Mouse (Mus musculus) myocyte (in vitro differentiated cells): ENCODE measurements around the gene Synj2. TPM values are rescaled to one million over a fixed set of nuclear protein-coding genes. Genes with fewer than 3 reads are reported as not detected.

ENCODE experiments used
- H3K27me3 ChIP-seq: one replicate; pipeline ENCODE4 v1.6.1; 2011; ENCODE audit not compliant: control insufficient read depth, insufficient read depth, insufficient read length
- H3K36me3 ChIP-seq: one replicate; pipeline ENCODE4 v1.6.1; 2011; ENCODE audit not compliant: control insufficient read depth, insufficient read depth
- H3K4me2 ChIP-seq: one replicate; pipeline ENCODE4 v1.6.1; 2011; ENCODE audit warnings: low read depth, control low read depth
- H3K4me3 ChIP-seq: one replicate; pipeline ENCODE4 v1.5.1; 2011; ENCODE audit warnings: mild to moderate bottlenecking, control low read depth, moderate library complexity
- H3K79me2 ChIP-seq: one replicate; pipeline ENCODE4 v1.6.1; 2011; ENCODE audit not compliant: control insufficient read depth, insufficient read depth
- H3ac ChIP-seq: one replicate; pipeline ENCODE4 v1.6.1; 2011; ENCODE audit not compliant: control insufficient read depth, insufficient read length
- CEBPB ChIP-seq: IDR thresholded peaks from 2 replicates; pipeline ENCODE4 v1.6.1; 2011; ENCODE audit warnings: mild to moderate bottlenecking, moderate library complexity; ENCODE audit not compliant: poor library complexity, insufficient read depth, severe bottlenecking
- E2F4 ChIP-seq: IDR thresholded peaks from one replicate; pipeline ENCODE4 v1.6.1; 2011; ENCODE audit warnings: mild to moderate bottlenecking, control low read depth, moderate library complexity; ENCODE audit not compliant: insufficient read depth
- MAX ChIP-seq: IDR thresholded peaks from one replicate; pipeline ENCODE4 v1.6.1; 2011; ENCODE audit warnings: low read depth, mild to moderate bottlenecking, control low read depth
- MYOD1 ChIP-seq, 3 experiments: IDR thresholded peaks; one replicate each; pipeline ENCODE4 v1.6.1; 2011; ENCODE audit warnings: control low read depth in 2 of 3, low read depth in 2 of 3, mild to moderate bottlenecking in 2 of 3, moderate library complexity in 1 of 3; ENCODE audit not compliant: insufficient read length in 2 of 3, control insufficient read depth in 1 of 3
- MYOG ChIP-seq, 3 experiments: IDR thresholded peaks; one replicate each; pipeline ENCODE4 v1.6.1; 2011; ENCODE audit warnings: control low read depth in 2 of 3, low read depth in 2 of 3, mild to moderate bottlenecking in 2 of 3; ENCODE audit not compliant: insufficient read length in 2 of 3, control insufficient read depth in 1 of 3, insufficient read depth in 1 of 3
- POLR2A ChIP-seq: IDR thresholded peaks from one replicate; pipeline ENCODE4 v1.6.1; 2011; ENCODE audit warnings: low read depth, mild to moderate bottlenecking, control low read depth, moderate library complexity; ENCODE audit not compliant: insufficient read length
- POLR2AphosphoS2 ChIP-seq: IDR thresholded peaks from one replicate; pipeline ENCODE4 v1.6.1; 2011; ENCODE audit warnings: low read depth, control low read depth; ENCODE audit not compliant: insufficient read length
- REST ChIP-seq: IDR thresholded peaks from one replicate; pipeline ENCODE4 v1.6.1; 2011; ENCODE audit warnings: mild to moderate bottlenecking, control low read depth, moderate library complexity; ENCODE audit not compliant: insufficient read depth, insufficient read length
- SRF ChIP-seq: IDR thresholded peaks from one replicate; pipeline ENCODE4 v1.6.1; 2011; ENCODE audit warnings: low read depth; ENCODE audit not compliant: control insufficient read depth, insufficient read length
- TCF12 ChIP-seq: IDR thresholded peaks from one replicate; pipeline ENCODE4 v1.6.1; 2011; ENCODE audit warnings: mild to moderate bottlenecking, control low read depth; ENCODE audit not compliant: poor library complexity, insufficient read depth, severe bottlenecking
- TCF3 ChIP-seq: IDR thresholded peaks from one replicate; pipeline ENCODE4 v1.6.1; 2011; ENCODE audit warnings: low read depth, control low read depth; ENCODE audit not compliant: insufficient read length
- USF1 ChIP-seq: IDR thresholded peaks from one replicate; pipeline ENCODE4 v1.6.1; 2011; ENCODE audit warnings: low read depth, mild to moderate bottlenecking, control low read depth, moderate library complexity
- polyA plus RNA-seq: library from polyadenylated mRNA; unstranded; fragments of >200 nt; fragmentation: generic; extraction: Trizol; gene quantifications from one replicate; pipeline ENCODE4 v1.2.1, GENCODE M21; 2012; ENCODE audit warnings: missing spikeins

Synj2 gene
- polyA plus RNA-seq, 1 experiment: 32.1 TPM

DNA sequence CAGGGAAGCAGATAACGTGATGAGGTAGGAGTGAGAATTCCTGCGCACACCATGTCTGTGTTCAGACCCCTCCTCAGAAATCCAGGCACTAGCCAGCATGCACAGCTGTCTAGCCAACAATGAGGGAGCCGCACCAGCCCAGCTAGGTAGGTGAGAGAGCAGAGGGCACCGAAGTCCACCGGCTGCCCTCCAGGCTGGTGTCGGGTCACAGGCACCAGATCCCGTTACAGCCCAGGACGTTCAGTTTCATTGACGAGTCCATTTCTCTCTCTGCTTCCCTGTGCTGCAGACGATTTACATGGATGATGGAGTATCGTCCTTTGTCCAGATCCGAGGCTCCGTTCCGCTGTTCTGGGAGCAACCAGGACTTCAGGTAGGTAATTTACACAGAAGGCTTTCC lies 55.5 kb downstream of the Synj2 start:
- H3K4me2 ChIP-seq: peak overlapping the region; percentile 40

DNA sequence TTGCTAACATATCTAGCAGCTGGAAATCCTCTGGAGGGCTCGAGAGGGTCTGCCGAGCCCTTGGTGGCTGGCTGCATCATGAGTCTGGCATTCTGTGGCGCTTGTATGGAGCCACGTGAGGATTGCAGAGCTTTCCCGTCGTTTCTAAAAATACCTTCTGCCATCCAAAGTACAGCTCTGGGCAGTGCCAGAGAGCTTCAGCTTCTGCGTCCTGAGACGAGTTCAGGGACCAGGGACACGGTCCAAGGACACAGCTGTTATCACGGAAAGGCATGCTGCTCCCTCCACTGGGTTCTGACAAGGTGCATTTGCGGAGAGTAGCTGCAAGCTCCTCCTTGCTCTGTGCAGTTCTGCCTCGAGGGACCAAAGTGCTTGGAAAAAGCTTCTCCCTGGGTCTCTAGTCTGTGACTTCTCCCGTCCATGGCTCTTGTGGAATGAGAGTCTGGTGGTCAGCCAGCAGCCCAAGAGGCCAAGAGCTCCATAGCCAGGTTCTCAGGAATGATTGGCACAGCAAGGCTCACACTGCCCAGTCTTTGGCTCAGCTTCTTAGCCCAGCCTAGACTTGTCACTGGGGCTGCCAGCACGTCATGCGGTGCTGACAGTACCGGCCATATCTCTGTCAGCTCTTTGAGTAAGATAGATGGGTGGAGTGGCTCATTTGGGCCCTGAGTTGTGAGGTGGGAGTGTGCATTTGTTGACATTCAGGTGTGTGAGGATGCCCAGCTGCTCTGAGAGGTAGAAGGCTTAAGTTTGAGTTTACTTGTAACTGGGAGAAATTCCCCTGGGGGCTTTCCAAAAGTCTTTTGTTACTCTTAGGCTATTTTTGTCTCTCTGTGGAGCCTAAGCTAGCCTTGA lies 56.5 kb downstream of the Synj2 start:
- H3K4me2 ChIP-seq: peak overlapping the region; percentile 40

More for the DNA sequence above, 55.5 kb downstream of the Synj2 start:
- Histone ChIP-seq H3K36me3 (peaks cover 6% of the 10 kb centered on the region), H3K4me3 (no peak overlapping the region), H3ac (no peak overlapping the region), H3K27me3 (no peaks in the 10 kb centered on the region), H3K79me2 (peaks cover 33% of the 10 kb centered on the region)
- TF ChIP-seq CEBPB (no peak), MYOG (IDR thresholded peaks at IDR 0.05; ENCODE audit: control insufficient read depth in 1 of 3, insufficient read depth in 1 of 3, insufficient read length in 2 of 3, low read depth in 2 of 3) (no peak), SRF (no peak), MAX (no peak), TCF3 (no peak), USF1 (no peak), REST (no peak), POLR2A (no peak), TCF12 (no peak), POLR2AphosphoS2 (no peak)

DNA sequence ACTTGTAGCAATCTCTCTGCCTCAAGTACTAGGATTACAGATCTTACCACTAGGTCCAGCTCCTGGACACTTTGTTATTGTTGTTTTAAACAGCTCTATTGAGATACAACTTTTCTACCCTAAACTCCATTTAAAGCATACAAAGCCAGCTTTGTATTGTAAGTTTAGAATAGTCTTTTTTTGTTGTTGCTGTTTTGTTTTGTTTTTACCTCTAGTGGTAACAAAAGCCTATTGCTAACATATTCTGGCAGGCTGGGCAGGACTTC lies 57.1 kb downstream of the Synj2 start:
- H3K4me2 ChIP-seq: peak overlapping the region; percentile 40
- H3K79me2 ChIP-seq: peaks cover 26% of the 10 kb centered on the region
- peaks cover 17% of the 10 kb centered on the region for H3K36me3 ChIP-seq
- TF ChIP-seq REST: no peak
- H3ac ChIP-seq: no peak overlapping the region
- H3K27me3 ChIP-seq: no peaks in the 10 kb centered on the region
- no peak overlapping the region for H3K4me3 ChIP-seq

More for the DNA sequence above, 56.5 kb downstream of the Synj2 start:
- Histone ChIP-seq H3K4me3 (no peak overlapping the region), H3ac (no peak overlapping the region), H3K36me3 (peaks cover 11% of the 10 kb centered on the region), H3K79me2 (peaks cover 25% of the 10 kb centered on the region), H3K27me3 (no peaks in the 10 kb centered on the region)
- TF ChIP-seq REST: no peak
- TF ChIP-seq MYOD1 (IDR thresholded peaks at IDR 0.05; ENCODE audit: control insufficient read depth in 1 of 3, insufficient read length in 2 of 3, low read depth in 2 of 3): peak; percentile 41 to 93 (median 73)
- TF ChIP-seq SRF: no peak
- no peak for TF ChIP-seq CEBPB
- no peak for TF ChIP-seq POLR2A
- peak; percentile 60 to 95 (median 76) for TF ChIP-seq MYOG (IDR thresholded peaks at IDR 0.05; ENCODE audit: control insufficient read depth in 1 of 3, insufficient read depth in 1 of 3, insufficient read length in 2 of 3, low read depth in 2 of 3)
- TF ChIP-seq USF1: peak; percentile 50
- no peak for TF ChIP-seq TCF12
- TF ChIP-seq POLR2AphosphoS2: no peak

DNA sequence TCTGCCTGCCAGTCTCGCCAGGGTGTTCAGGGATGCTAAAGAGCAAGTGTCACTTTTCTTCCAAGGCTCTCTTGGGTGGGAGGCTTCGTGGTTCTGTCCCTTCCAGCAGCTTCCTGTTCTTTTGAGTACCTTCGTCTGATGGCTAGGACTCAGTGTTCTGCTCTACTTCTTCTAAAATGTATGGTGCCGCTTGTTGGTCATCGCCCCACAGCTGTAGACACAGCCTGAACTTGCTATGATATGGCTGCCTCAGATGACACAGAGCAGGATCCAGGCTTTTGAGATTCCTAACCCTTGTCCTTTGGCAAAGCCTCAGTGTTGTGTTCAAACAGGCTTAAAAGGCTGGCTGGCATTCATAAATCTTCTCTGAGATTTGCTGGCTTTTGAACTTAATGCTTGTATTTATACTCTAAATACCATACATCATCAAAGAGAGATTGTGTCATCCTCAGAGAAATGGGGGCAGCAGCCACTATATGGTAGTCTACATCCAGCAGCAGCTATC lies 58.0 kb downstream of the Synj2 start:
- Histone ChIP-seq H3K79me2 (peaks cover 31% of the 10 kb centered on the region), H3ac (no peak overlapping the region)
- no peak for TF ChIP-seq POLR2A
- TF ChIP-seq E2F4: no peak
- TF ChIP-seq MAX: no peak
- no peak for TF ChIP-seq TCF3
- TF ChIP-seq MYOG (IDR thresholded peaks at IDR 0.05; ENCODE audit: control insufficient read depth in 1 of 3, insufficient read depth in 1 of 3, insufficient read length in 2 of 3, low read depth in 2 of 3): no peak
- no peak for TF ChIP-seq CEBPB
- TF ChIP-seq MYOD1 (IDR thresholded peaks at IDR 0.05; ENCODE audit: control insufficient read depth in 1 of 3, insufficient read length in 2 of 3, low read depth in 2 of 3): no peak
- TF ChIP-seq REST: no peak
- TF ChIP-seq USF1: no peak
- TF ChIP-seq SRF: no peak

DNA sequence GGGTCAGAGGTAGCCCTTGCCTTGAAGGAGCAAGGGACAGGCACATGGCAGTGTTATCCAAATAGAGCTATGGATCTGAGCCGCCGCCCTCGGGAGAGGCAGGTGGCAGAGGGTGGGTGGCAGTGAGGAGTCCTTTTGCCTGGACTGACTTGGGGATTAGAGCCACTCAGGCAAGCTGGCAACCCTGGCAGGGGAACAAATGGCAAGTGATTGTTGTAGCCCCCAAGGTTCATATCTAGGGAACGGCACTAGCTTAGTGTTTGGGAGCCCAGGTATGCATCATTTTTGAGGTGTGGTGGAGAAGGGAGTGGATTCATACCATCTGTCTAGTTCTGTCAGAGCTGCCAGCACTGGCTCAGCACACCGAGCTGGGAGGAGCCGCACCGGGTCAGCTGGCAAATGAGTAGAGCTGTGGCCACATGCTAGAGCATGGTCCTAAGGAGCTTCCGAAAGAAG lies 59.8 kb downstream of the Synj2 start:
- Histone ChIP-seq H3K4me2 (peak overlapping the region; percentile 64), H3K4me3 (no peak overlapping the region), H3K79me2 (peaks cover 23% of the 10 kb centered on the region), H3K27me3 (no peaks in the 10 kb centered on the region), H3ac (no peak overlapping the region), H3K36me3 (peaks cover 28% of the 10 kb centered on the region)
- TF ChIP-seq POLR2AphosphoS2 (no peak), TCF12 (no peak), POLR2A (peak; percentile 10), MYOG (IDR thresholded peaks at IDR 0.05; ENCODE audit: control insufficient read depth in 1 of 3, insufficient read depth in 1 of 3, insufficient read length in 2 of 3, low read depth in 2 of 3) (peak in 2 of 3 experiments; percentile 2 to 56), MYOD1 (IDR thresholded peaks at IDR 0.05; ENCODE audit: control insufficient read depth in 1 of 3, insufficient read length in 2 of 3, low read depth in 2 of 3) (peak; percentile 17 to 79 (median 64))

More for the DNA sequence above, 58.0 kb downstream of the Synj2 start:
- no peaks in the 10 kb centered on the region for H3K27me3 ChIP-seq
- H3K4me2 ChIP-seq: no peak overlapping the region
- H3K4me3 ChIP-seq: no peak overlapping the region
- H3K36me3 ChIP-seq: peaks cover 24% of the 10 kb centered on the region
